Mouse (Mus musculus) liver, embryonic 16.5 days (tissue): ENCODE measurements around the gene Tgfa. TPM values are rescaled to one million over a fixed set of nuclear protein-coding genes. Genes with fewer than 3 reads are reported as not detected.

Experiments
- ATAC-seq: fragments of 200-750 bp; cut with Nextera tagmentation; 2 replicates; pipeline ENCODE4 v1.8.0; 2017; ENCODE audit warnings: low read depth, mild to moderate bottlenecking, moderate number of reproducible peaks, moderate library complexity
- H3K27ac ChIP-seq: fragments of 300-500 bp; sonication (generic); 2 replicates; pipeline ENCODE4 v1.5.1; 2014; ENCODE audit warnings: mild to moderate bottlenecking, low read length
- H3K27me3 ChIP-seq: fragments of 300-500 bp; sonication (generic); 2 replicates; pipeline ENCODE4 v1.6.1; 2014; ENCODE audit warnings: low read depth, low read length, mixed read lengths; ENCODE audit not compliant: control insufficient read depth, insufficient read depth
- H3K36me3 ChIP-seq: fragments of 300-500 bp; sonication (generic); 2 replicates; pipeline ENCODE4 v1.6.1; 2014; ENCODE audit warnings: mild to moderate bottlenecking; ENCODE audit not compliant: control insufficient read depth, insufficient read depth
- H3K4me1 ChIP-seq: fragments of 300-500 bp; sonication (generic); 2 replicates; pipeline ENCODE4 v1.6.1; 2014; ENCODE audit warnings: low read depth, low read length, mixed read lengths; ENCODE audit not compliant: control insufficient read depth
- H3K4me2 ChIP-seq: fragments of 300-500 bp; sonication (generic); 2 replicates; pipeline ENCODE4 v1.6.1; 2014; ENCODE audit warnings: low read depth, low read length, mixed read lengths
- H3K4me3 ChIP-seq: fragments of 300-500 bp; sonication (generic); 2 replicates; pipeline ENCODE4 v1.5.1; 2014; ENCODE audit warnings: low read depth, mild to moderate bottlenecking, low read length
- H3K9ac ChIP-seq: fragments of 300-500 bp; sonication (generic); 2 replicates; pipeline ENCODE4 v1.6.1; 2014; ENCODE audit warnings: low read depth, low read length
- H3K9me3 ChIP-seq: fragments of 300-500 bp; sonication (generic); replicated peaks from 2 replicates; pipeline ENCODE4 v1.6.1; 2016; ENCODE audit warnings: low read length; ENCODE audit not compliant: control insufficient read depth
- WGBS: fragments of 180-500 bp; shearing (Covaris S2); extraction: QIAGEN DNeasy Blood & Tissue Kit; methylation state at CpG from one replicate; pipeline ENCODE4 v1.1.7; 2014; ENCODE audit not compliant: insufficient replicate concordance; 5-methylcytosine and 5-hydroxymethylcytosine counted together
- polyA plus RNA-seq: library from polyadenylated mRNA; unstranded; fragments of >200 nt; fragmentation: Nextera tagmentation; extraction: Ambion mirVana; gene quantifications from 2 replicates; pipeline ENCODE4 v1.2.1, GENCODE M21; 2015

Gene Tgfa
- polyA plus RNA-seq, 1 experiment from 2014 or later = 2.3 TPM

DNA sequence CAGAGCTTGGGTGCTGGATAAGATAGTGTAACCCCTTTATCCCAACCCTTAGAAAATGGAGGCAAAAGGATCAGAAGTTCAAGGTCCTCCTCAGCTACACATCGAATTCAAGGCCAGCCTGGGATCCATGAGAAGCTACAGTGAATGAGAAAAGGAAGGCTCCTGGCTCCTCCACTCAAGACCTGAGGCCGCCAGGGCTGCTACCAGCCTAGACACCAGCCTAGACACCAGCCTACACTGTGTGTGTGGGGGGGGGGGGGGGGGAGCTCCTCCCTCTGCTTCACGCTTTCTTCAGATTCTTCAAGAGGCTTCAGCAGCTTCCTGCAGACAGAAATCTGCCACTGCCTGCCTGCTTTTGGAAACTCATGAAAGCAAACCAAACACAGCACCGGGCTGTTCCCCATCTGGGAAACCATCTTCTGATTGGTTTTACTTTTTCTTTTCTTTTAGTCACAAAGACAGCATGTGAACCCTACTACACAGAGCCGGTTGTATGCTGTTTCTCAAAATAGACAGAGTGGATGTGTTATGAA is 127.1 kb downstream of the Tgfa start:
- Histone ChIP-seq H3K4me1 (no peaks in the 10 kb centered on the region), H3K27ac (no peak overlapping the region), H3K9ac (no peak overlapping the region), H3K27me3 (no peaks in the 10 kb centered on the region), H3K4me2 (no peak overlapping the region), H3K9me3 (no peaks in the 10 kb centered on the region), H3K4me3 (no peak overlapping the region), H3K36me3 (no peaks in the 10 kb centered on the region)
- WGBS = 61% methylated on average over 5 of the region's 5 CpGs
- no peak for ATAC-seq

DNA sequence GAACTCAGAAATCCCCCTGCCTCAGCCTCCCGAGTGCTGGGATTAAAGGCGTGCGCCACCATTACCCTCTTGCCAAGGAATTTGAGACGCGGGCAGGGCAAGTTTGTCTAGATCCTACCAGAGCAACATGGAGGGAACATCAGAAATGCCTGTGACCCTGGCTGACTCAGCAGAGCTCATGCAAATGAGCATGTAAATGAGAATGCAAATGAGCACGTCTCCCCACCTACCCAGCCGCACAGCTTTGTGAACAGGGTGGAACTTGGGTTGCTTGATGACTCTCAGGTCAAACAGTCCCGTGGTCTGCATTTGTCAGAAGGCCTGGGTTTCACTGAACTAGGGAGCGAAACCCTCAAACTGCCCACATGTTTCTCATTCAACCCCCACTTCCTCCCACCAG is 128.0 kb downstream of the Tgfa start:
- Histone ChIP-seq H3K9ac (no peak overlapping the region), H3K36me3 (no peaks in the 10 kb centered on the region), H3K4me1 (no peaks in the 10 kb centered on the region), H3K4me3 (no peak overlapping the region), H3K4me2 (no peak overlapping the region), H3K27ac (no peak overlapping the region), H3K9me3 (no peaks in the 10 kb centered on the region), H3K27me3 (no peaks in the 10 kb centered on the region)
- 72% methylated on average over 9 of the region's 9 CpGs for WGBS
- no peak for ATAC-seq

DNA sequence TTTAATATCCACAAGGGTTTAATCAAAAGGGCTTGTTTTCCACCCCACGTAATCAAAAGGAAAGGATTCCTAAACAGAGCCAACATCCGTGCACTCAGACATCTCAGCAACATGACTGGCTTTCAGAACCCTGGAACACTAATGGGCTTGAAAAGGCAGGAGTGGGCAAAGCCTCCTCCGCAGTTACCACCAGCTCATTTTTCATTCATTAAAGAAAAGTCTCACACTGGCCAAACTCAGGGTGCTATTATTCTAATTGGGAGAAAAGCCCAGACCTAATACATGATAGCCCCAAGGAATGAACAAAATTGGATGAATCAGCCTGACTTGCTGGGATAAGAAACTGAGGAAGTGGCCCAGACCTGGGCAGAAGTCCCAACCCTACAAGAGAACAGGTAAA is 129.4 kb downstream of the Tgfa start:
- H3K9ac ChIP-seq = no peak overlapping the region
- no peaks in the 10 kb centered on the region for H3K27me3 ChIP-seq
- no peaks in the 10 kb centered on the region for H3K9me3 ChIP-seq
- H3K4me3 ChIP-seq = no peak overlapping the region
- ATAC-seq = no peak
- no peaks in the 10 kb centered on the region for H3K36me3 ChIP-seq
- no peak overlapping the region for H3K4me2 ChIP-seq
- H3K27ac ChIP-seq = no peak overlapping the region
- 75% methylated on average over 3 of the region's 3 CpGs for WGBS
- H3K4me1 ChIP-seq = no peaks in the 10 kb centered on the region

Other genes with a start within 250 kb of the Tgfa start
- gene Dusp11, start 233.6 kb upstream of the Tgfa start, polyA plus RNA-seq = 20.7 and 28.1 TPM in 2 replicates
- not detected in 2 replicates for gene Figla, start 179.1 kb upstream of the Tgfa start, polyA plus RNA-seq
- gene Add2, start 166.5 kb upstream of the Tgfa start, polyA plus RNA-seq = 87.9 and 93.6 TPM in 2 replicates
- 58.6 and 60.9 TPM in 2 replicates for gene Fam136a, start 170.4 kb downstream of the Tgfa start, polyA plus RNA-seq
- 256 and 289 TPM in 2 replicates for gene Snrpg, start 176.1 kb downstream of the Tgfa start, polyA plus RNA-seq
- gene Pcyox1, start 201.9 kb downstream of the Tgfa start, polyA plus RNA-seq = 76.6 and 83.2 TPM in 2 replicates
- gene Tia1, start 209.0 kb downstream of the Tgfa start, polyA plus RNA-seq = 17.5 and 19.5 TPM in 2 replicates
- not detected in 2 replicates for gene Gm44790, start 231.4 kb downstream of the Tgfa start, polyA plus RNA-seq
- 10.6 and 10.8 TPM in 2 replicates for gene C87436, start 243.2 kb downstream of the Tgfa start, polyA plus RNA-seq